Mouse (Mus musculus): ENCODE measurements around the gene Rassf7. TPM values are rescaled to one million over a fixed set of nuclear protein-coding genes. Genes with fewer than 3 reads are reported as not detected.

Gene Rassf7
- polyA plus RNA-seq, 1 experiment from 2014 or later: 35.4 TPM

- no peak for ATAC-seq (ENCODE audit: low FRiP score)
- 90% methylated on average over 5 of the region's 5 CpGs for WGBS
These were observed 10.2 kb upstream of the Rassf7 start for GRCm38 (mm10) chr7:141205504-141205903.

DNA sequence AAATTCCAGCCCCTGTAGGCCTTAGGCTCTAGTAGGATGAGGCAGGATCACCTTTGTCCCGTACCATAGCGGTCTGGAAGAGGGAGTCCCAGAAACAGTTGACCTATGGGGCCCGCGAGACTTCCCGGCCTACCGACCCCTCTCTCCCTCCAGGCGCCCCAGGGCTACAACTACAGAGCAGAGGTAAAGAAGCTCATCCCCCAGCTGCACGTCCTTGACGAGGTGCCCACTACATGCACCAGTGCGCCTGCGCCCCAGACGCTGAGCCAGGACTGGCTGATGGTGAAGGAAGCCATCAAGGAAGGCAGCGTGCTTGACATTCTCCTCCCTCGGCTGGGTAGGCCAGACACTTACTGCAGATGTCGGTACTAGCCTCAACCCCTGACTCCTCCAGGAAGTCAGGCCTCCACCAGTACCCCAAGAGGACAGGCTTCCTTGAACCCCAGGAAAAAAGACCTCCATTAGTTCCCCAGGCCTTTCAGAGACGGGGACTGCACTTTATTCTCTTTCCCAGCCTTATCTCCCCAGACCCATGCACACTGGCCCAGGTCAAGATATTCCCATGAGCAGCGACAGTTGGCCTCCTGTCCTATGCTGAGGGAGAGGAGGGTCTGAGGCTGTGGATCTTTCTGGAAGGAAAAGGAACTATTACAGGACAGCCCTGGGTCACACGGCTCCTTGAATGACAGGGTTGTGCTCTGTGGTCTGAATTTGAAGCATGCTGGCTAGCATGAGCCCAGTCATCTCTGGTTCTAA, 9.3 kb upstream of the Rassf7 start:
- H3K4me3 ChIP-seq (replicated peaks): no peak overlapping the region
- no peak overlapping the region for H3K27ac ChIP-seq
- H3K27me3 ChIP-seq: no peaks in the 10 kb centered on the region
- 91% methylated on average over 18 of the region's 18 CpGs for WGBS
- H3K9me3 ChIP-seq: no peaks in the 10 kb centered on the region
- no peak overlapping the region for H3K4me2 ChIP-seq
- no peaks in the 10 kb centered on the region for H3K4me1 ChIP-seq
- no peak for ATAC-seq (ENCODE audit: low FRiP score)
- H3K9ac ChIP-seq: no peak overlapping the region
- no peaks in the 10 kb centered on the region for H3K36me3 ChIP-seq (replicated peaks)

More at GRCm38 (mm10) chr7:141205504-141205903, 10.2 kb upstream of the Rassf7 start:
- Histone ChIP-seq H3K9me3 (no peaks in the 10 kb centered on the region), H3K9ac (no peak overlapping the region), H3K4me3 (replicated peaks) (no peak overlapping the region), H3K36me3 (replicated peaks) (no peaks in the 10 kb centered on the region), H3K4me2 (no peak overlapping the region), H3K27me3 (no peaks in the 10 kb centered on the region), H3K4me1 (no peaks in the 10 kb centered on the region), H3K27ac (no peak overlapping the region)

DNA sequence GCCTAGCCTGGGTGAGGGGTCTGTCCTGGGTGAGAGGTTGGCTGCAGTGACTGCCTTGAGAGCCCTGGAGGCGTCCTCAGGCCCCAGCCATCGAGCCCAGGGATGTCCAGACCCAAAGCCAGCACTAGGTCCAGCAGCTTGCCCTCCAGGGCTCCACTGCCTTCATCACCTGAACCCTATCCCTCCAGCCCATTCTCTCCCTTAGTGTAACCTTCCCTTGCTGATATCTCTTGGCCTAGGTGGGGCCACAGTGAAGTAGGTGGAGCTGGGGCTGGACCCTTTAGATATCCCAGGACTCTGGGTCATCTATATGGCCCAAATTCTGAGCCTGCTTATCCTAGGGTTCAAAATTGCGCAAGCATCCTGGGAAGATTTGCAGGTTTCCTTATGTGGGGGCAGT, 6.1 kb upstream of the Rassf7 start:
- WGBS: 65% methylated on average over 3 of the region's 3 CpGs
- Histone ChIP-seq H3K4me3 (replicated peaks) (no peak overlapping the region), H3K9ac (no peak overlapping the region), H3K4me1 (peaks cover 4% of the 10 kb centered on the region), H3K36me3 (replicated peaks) (no peaks in the 10 kb centered on the region), H3K27ac (no peak overlapping the region), H3K27me3 (no peaks in the 10 kb centered on the region), H3K4me2 (no peak overlapping the region), H3K9me3 (no peaks in the 10 kb centered on the region)
- no peak for ATAC-seq (ENCODE audit: low FRiP score)

- no peak for ATAC-seq (ENCODE audit: low FRiP score)
These were observed 5.5 kb upstream of the Rassf7 start for GRCm38 (mm10) chr7:141210137-141210536.

GRCm38 (mm10) chr7:141210606-141211131, 5.0 kb upstream of the Rassf7 start:
- H3K36me3 ChIP-seq (replicated peaks): no peaks in the 10 kb centered on the region

More at GRCm38 (mm10) chr7:141210137-141210536, 5.5 kb upstream of the Rassf7 start:
- Histone ChIP-seq H3K4me1 (peaks cover 10% of the 10 kb centered on the region), H3K9ac (no peak overlapping the region), H3K36me3 (replicated peaks) (no peaks in the 10 kb centered on the region), H3K4me3 (replicated peaks) (no peak overlapping the region), H3K27ac (no peak overlapping the region), H3K4me2 (no peak overlapping the region), H3K9me3 (no peaks in the 10 kb centered on the region), H3K27me3 (no peaks in the 10 kb centered on the region)
- 89% methylated on average over 12 of the region's 12 CpGs for WGBS

GRCm38 (mm10) chr7:141213133-141213532, 2.5 kb upstream of the Rassf7 start:
- no peaks in the 10 kb centered on the region for H3K27me3 ChIP-seq
- no peak overlapping the region for H3K4me3 ChIP-seq (replicated peaks)
- no peak overlapping the region for H3K9ac ChIP-seq
- H3K4me1 ChIP-seq: peaks cover 27% of the 10 kb centered on the region
- no peak for ATAC-seq (ENCODE audit: low FRiP score)
- no peak overlapping the region for H3K27ac ChIP-seq
- no peaks in the 10 kb centered on the region for H3K9me3 ChIP-seq
- 80% methylated on average over 3 of the region's 3 CpGs for WGBS
- no peak overlapping the region for H3K4me2 ChIP-seq
- H3K36me3 ChIP-seq (replicated peaks): peaks cover 11% of the 10 kb centered on the region; the same call in 1 of the 2 replicates

More at GRCm38 (mm10) chr7:141210606-141211131, 5.0 kb upstream of the Rassf7 start:
- Histone ChIP-seq H3K27ac (no peak overlapping the region), H3K9ac (no peak overlapping the region), H3K27me3 (no peaks in the 10 kb centered on the region), H3K4me3 (replicated peaks) (no peak overlapping the region), H3K4me2 (no peak overlapping the region), H3K9me3 (no peaks in the 10 kb centered on the region), H3K4me1 (peaks cover 11% of the 10 kb centered on the region)
- WGBS: 91% methylated on average over 14 of the region's 14 CpGs
- ATAC-seq (ENCODE audit: low FRiP score): no peak

- Histone ChIP-seq H3K4me1 (peaks cover 27% of the 10 kb centered on the region), H3K9me3 (no peaks in the 10 kb centered on the region), H3K9ac (peak within 1 kb of the TSS; percentile 75), H3K4me3 (replicated peaks) (peak within 1 kb of the TSS; percentile 69), H3K36me3 (replicated peaks) (peaks cover 17% of the 10 kb centered on the region), H3K27me3 (no peaks in the 10 kb centered on the region), H3K27ac (peak within 1 kb of the TSS; percentile 95), H3K4me2 (peak within 1 kb of the TSS; percentile 96)
- no peak for ATAC-seq (ENCODE audit: low FRiP score)
- 92% methylated on average over 11 of the region's 11 CpGs for WGBS
These were observed 1.9 kb upstream of the Rassf7 start, which contains the start of gene Lmntd2 for GRCm38 (mm10) chr7:141213605-141214235. TSS of gene Lmntd2 (minus strand) at chr7:141214080.

- H3K4me1 ChIP-seq: peaks cover 27% of the 10 kb centered on the region
- H3K27me3 ChIP-seq: no peaks in the 10 kb centered on the region
- H3K27ac ChIP-seq: peak overlapping the region; percentile 95; the same call in 1 of the 2 replicates
- peak overlapping the region; percentile 75; the same call in 1 of the 2 replicates for H3K9ac ChIP-seq
- 75% methylated on average over 3 of the region's 3 CpGs for WGBS
- no peak overlapping the region for H3K4me3 ChIP-seq (replicated peaks)
- no peak for ATAC-seq (ENCODE audit: low FRiP score)
- peaks cover 22% of the 10 kb centered on the region for H3K36me3 ChIP-seq (replicated peaks)
- no peaks in the 10 kb centered on the region for H3K9me3 ChIP-seq
- H3K4me2 ChIP-seq: peak overlapping the region; percentile 96
These were observed 1.4 kb upstream of the Rassf7 start for GRCm38 (mm10) chr7:141214310-141214709.

DNA sequence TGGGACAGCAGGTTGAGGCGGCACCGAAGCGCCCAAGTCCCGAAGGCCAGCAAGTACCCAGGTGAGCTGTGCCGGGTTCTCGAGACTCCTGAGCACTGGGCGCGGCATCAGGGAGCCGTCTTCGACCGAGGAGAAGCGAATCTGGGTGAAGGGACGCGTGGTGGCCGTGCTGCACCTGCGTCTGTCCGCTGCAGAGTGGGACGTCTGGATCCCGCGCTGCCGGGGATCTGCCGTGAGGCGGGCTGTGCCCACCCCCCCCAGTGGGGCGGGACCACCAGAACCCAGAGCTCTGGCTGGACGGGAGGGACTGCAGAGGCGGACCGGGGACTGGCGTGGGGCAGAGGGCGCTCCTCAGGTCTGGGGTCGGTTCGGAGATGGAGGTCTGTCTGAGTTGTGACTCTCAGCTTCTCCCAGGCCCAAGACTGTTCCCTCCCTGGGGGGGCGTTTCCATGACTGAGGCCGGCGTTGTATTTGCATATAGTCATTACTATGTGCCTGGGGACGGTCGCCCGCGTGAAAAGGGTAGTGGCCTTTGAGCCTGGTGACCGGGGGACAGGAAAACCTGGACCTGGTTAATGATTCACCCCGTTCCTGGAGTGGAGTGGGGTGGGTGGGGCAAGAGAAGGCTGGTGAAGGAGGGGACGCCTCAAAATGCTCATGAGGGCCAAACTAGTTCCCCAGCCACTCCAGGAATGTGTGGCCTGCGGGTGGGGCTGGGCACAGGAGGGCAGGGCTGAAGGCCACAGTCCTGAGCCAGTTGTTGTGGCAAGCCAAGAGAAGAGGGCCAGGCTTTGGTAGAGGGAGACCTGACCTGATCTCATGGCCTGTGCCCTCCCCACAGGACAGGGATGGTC, 447 bp downstream of the Rassf7 start:
- Histone ChIP-seq H3K27ac (peak overlapping the region; percentile 95), H3K27me3 (no peaks in the 10 kb centered on the region), H3K4me3 (replicated peaks) (peak overlapping the region; percentile 69), H3K9me3 (no peaks in the 10 kb centered on the region), H3K4me1 (peaks cover 35% of the 10 kb centered on the region), H3K9ac (peak overlapping the region; percentile 75), H3K36me3 (replicated peaks) (peaks cover 25% of the 10 kb centered on the region), H3K4me2 (peak overlapping the region; percentile 96)
- WGBS: 1% methylated on average over 42 of the region's 42 CpGs
- peak; percentile 67; the same call in 1 of the 2 replicates for ATAC-seq (ENCODE audit: low FRiP score)

GRCm38 (mm10) chr7:141216894-141217293, 1.2 kb downstream of the Rassf7 start:
- H3K4me3 ChIP-seq (replicated peaks): peak overlapping the region; percentile 69; the same call in 1 of the 2 replicates
- 89% methylated on average over 11 of the region's 11 CpGs for WGBS
- no peaks in the 10 kb centered on the region for H3K9me3 ChIP-seq
- H3K4me2 ChIP-seq: peak overlapping the region; percentile 96
- H3K4me1 ChIP-seq: peaks cover 40% of the 10 kb centered on the region
- peak overlapping the region; percentile 75; the same call in 1 of the 2 replicates for H3K9ac ChIP-seq
- no peak overlapping the region for H3K27ac ChIP-seq
- peaks cover 25% of the 10 kb centered on the region for H3K36me3 ChIP-seq (replicated peaks)
- ATAC-seq (ENCODE audit: low FRiP score): no peak
- no peaks in the 10 kb centered on the region for H3K27me3 ChIP-seq

- Histone ChIP-seq H3K4me1 (peaks cover 46% of the 10 kb centered on the region), H3K4me3 (replicated peaks) (0 out of 2 replicates have a peak overlapping the region, but pooled peaks have one; percentile 69), H3K27ac (no peak overlapping the region), H3K4me2 (no peak overlapping the region; the same call in 1 of the 2 replicates), H3K27me3 (no peaks in the 10 kb centered on the region), H3K9me3 (no peaks in the 10 kb centered on the region), H3K36me3 (replicated peaks) (peaks cover 25% of the 10 kb centered on the region), H3K9ac (0 out of 2 replicates have a peak overlapping the region, but pooled peaks have one; percentile 75)
- no peak for ATAC-seq (ENCODE audit: low FRiP score)
- WGBS: 93% methylated on average over 17 of the region's 17 CpGs
These were observed 1.8 kb downstream of the Rassf7 start for GRCm38 (mm10) chr7:141217343-141218013.
